Mouse (Mus musculus): ENCODE data around the gene Tsen34. TPM values are rescaled to one million over a fixed set of nuclear protein-coding genes. Genes with fewer than 3 reads are reported as not detected.

Gene Tsen34
- polyA plus RNA-seq, 1 experiment from 2014 or later = 290 TPM

GRCm38 (mm10) chr7:3646641-3647040 lies 46.0 kb upstream of the Tsen34 start:
- Histone ChIP-seq H3K27ac (ENCODE audit: low read depth) (no peak overlapping the region), H3K4me2 (peak overlapping the region; percentile 83), H3K4me1 (ENCODE audit: insufficient read depth) (peaks cover 15% of the 10 kb centered on the region), H3K27me3 (ENCODE audit: insufficient read depth, low read length) (no peaks in the 10 kb centered on the region), H3K9me3 (ENCODE audit: low read depth, low read length) (no peaks in the 10 kb centered on the region), H3K9ac (peak overlapping the region; percentile 99), H3K4me3 (ENCODE audit: low read depth, low read length) (peak overlapping the region; percentile 99), H3K36me3 (ENCODE audit: insufficient read depth) (peaks cover 32% of the 10 kb centered on the region)
- TF ChIP-seq CTCF (IDR thresholded peaks at IDR 0.05; ENCODE audit: low read depth) = no peak
- 58% methylated on average over 4 of the region's 4 CpGs for WGBS
- ATAC-seq (ENCODE audit: insufficient read depth) = no peak
- DNase-seq = no peak

- Histone ChIP-seq H3K27ac (ENCODE audit: low read depth) (no peak overlapping the region), H3K36me3 (ENCODE audit: insufficient read depth) (peaks cover 100% of the 10 kb centered on the region), H3K9ac (no peak overlapping the region), H3K4me1 (ENCODE audit: insufficient read depth) (no peaks in the 10 kb centered on the region), H3K4me2 (no peak overlapping the region), H3K4me3 (ENCODE audit: low read depth, low read length) (no peak overlapping the region), H3K27me3 (ENCODE audit: insufficient read depth, low read length) (no peaks in the 10 kb centered on the region), H3K9me3 (ENCODE audit: low read depth, low read length) (no peaks in the 10 kb centered on the region)
- DNase-seq = no peak
- 77% methylated on average over 4 of the region's 4 CpGs for WGBS
- no peak for ATAC-seq (ENCODE audit: insufficient read depth)
- TF ChIP-seq CTCF (IDR thresholded peaks at IDR 0.05; ENCODE audit: low read depth) = no peak
Measured at GRCm38 (mm10) chr7:3656966-3657365, 35.7 kb upstream of the Tsen34 start.

DNA sequence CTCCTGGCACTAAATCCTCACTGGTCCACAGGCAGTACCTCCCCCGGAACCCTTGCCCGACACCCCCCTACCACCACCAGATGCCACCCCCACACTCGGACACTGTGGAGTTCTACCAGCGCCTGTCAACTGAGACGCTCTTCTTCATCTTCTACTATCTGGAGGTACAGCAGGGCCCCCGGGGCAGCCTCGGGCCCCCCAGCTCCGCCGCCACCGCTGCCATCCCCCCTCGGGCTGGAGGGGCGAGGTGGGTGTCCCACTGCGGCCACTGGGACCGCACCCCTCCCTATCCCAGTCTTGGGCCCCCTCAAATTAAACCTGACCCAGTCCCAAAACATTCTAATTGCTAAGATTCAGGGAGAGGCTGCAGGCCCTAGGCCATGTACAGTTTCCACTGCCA lies 34.1 kb upstream of the Tsen34 start:
- H3K4me2 ChIP-seq = no peak overlapping the region

GRCm38 (mm10) chr7:3664524-3665214 lies 28.0 kb upstream of the Tsen34 start:
- H3K4me3 ChIP-seq (ENCODE audit: low read depth, low read length) = peak overlapping the region; percentile 59
- peak; percentile 28 for ATAC-seq (ENCODE audit: insufficient read depth)
- peak overlapping the region; percentile 74 for H3K27ac ChIP-seq (ENCODE audit: low read depth)
- H3K9me3 ChIP-seq (ENCODE audit: low read depth, low read length) = no peaks in the 10 kb centered on the region
- H3K4me2 ChIP-seq = peak overlapping the region; percentile 82
- peak; percentile 38 for DNase-seq
- H3K27me3 ChIP-seq (ENCODE audit: insufficient read depth, low read length) = no peaks in the 10 kb centered on the region
- TF ChIP-seq CTCF (IDR thresholded peaks at IDR 0.05; ENCODE audit: low read depth) = no peak
- H3K4me1 ChIP-seq (ENCODE audit: insufficient read depth) = 0 out of 2 replicates have a peak, but pooled peaks cover 3% of the 10 kb centered on the region
- H3K36me3 ChIP-seq (ENCODE audit: insufficient read depth) = peaks cover 40% of the 10 kb centered on the region
- H3K9ac ChIP-seq = peak overlapping the region; percentile 69
- 29% methylated on average over 15 of the region's 15 CpGs for WGBS

More for the DNA sequence above, 34.1 kb upstream of the Tsen34 start:
- Histone ChIP-seq H3K9me3 (ENCODE audit: low read depth, low read length) (no peaks in the 10 kb centered on the region), H3K36me3 (ENCODE audit: insufficient read depth) (peaks cover 99% of the 10 kb centered on the region), H3K27me3 (ENCODE audit: insufficient read depth, low read length) (no peaks in the 10 kb centered on the region), H3K27ac (ENCODE audit: low read depth) (no peak overlapping the region), H3K9ac (no peak overlapping the region), H3K4me3 (ENCODE audit: low read depth, low read length) (no peak overlapping the region), H3K4me1 (ENCODE audit: insufficient read depth) (no peaks in the 10 kb centered on the region)
- no peak for TF ChIP-seq CTCF (IDR thresholded peaks at IDR 0.05; ENCODE audit: low read depth)
- 96% methylated on average over 14 of the region's 14 CpGs for WGBS
- DNase-seq = no peak
- no peak for ATAC-seq (ENCODE audit: insufficient read depth)

GRCm38 (mm10) chr7:3665215-3666114 lies 27.2 kb upstream of the Tsen34 start, which contains the start of gene Leng1:
Gene Leng1 (minus strand): TSS chr7:3665840.
- 2% methylated on average over 45 of the region's 45 CpGs for WGBS
- Histone ChIP-seq H3K9me3 (ENCODE audit: low read depth, low read length) (no peaks in the 10 kb centered on the region), H3K27ac (ENCODE audit: low read depth) (peak within 1 kb of the TSS; percentile 89), H3K36me3 (ENCODE audit: insufficient read depth) (peaks cover 32% of the 10 kb centered on the region), H3K9ac (peak within 1 kb of the TSS; percentile 69), H3K4me3 (ENCODE audit: low read depth, low read length) (peak within 1 kb of the TSS; percentile 59), H3K4me1 (ENCODE audit: insufficient read depth) (0 out of 2 replicates have a peak, but pooled peaks cover 3% of the 10 kb centered on the region), H3K27me3 (ENCODE audit: insufficient read depth, low read length) (no peaks in the 10 kb centered on the region), H3K4me2 (peak within 1 kb of the TSS; percentile 82)
- no peak for TF ChIP-seq CTCF (IDR thresholded peaks at IDR 0.05; ENCODE audit: low read depth)
- ATAC-seq (ENCODE audit: insufficient read depth) (peak; percentile 99), DNase-seq (peak; percentile 99)

GRCm38 (mm10) chr7:3666921-3667391 lies 25.7 kb upstream of the Tsen34 start:
- H3K27me3 ChIP-seq (ENCODE audit: insufficient read depth, low read length) = no peaks in the 10 kb centered on the region
- H3K27ac ChIP-seq (ENCODE audit: low read depth) = no peak overlapping the region
- ATAC-seq (ENCODE audit: insufficient read depth) (no peak), DNase-seq (peak; percentile 40)
- TF ChIP-seq CTCF (IDR thresholded peaks at IDR 0.05; ENCODE audit: low read depth) = peak; percentile 29
- peaks cover 17% of the 10 kb centered on the region for H3K36me3 ChIP-seq (ENCODE audit: insufficient read depth)
- no peak overlapping the region for H3K9ac ChIP-seq
- H3K4me1 ChIP-seq (ENCODE audit: insufficient read depth) = 0 out of 2 replicates have a peak, but pooled peaks cover 3% of the 10 kb centered on the region
- WGBS = 11% methylated on average over 14 of the region's 14 CpGs
- no peaks in the 10 kb centered on the region for H3K9me3 ChIP-seq (ENCODE audit: low read depth, low read length)
- H3K4me2 ChIP-seq = peak overlapping the region; percentile 82
- H3K4me3 ChIP-seq (ENCODE audit: low read depth, low read length) = no peak overlapping the region
